Mouse (Mus musculus) adipose tissue, adult 10 weeks (tissue): ENCODE measurements around the gene Gpc5. TPM values are rescaled to one million over a fixed set of nuclear protein-coding genes. Genes with fewer than 3 reads are reported as not detected.

Experiments
- polyA plus RNA-seq: library from polyadenylated mRNA; stranded (reverse); fragments of 350-450 nt; fragmentation: Illumina TruSeq; extraction: RNeasy Lipid Tissue Mini Kit (QIAGEN cat#74804); gene quantifications from one replicate; pipeline ENCODE4 v1.2.3, GENCODE M21; 2014; ENCODE audit warnings: low read depth, low replicate concordance

Gpc5 gene
- 1.1 TPM for polyA plus RNA-seq

DNA sequence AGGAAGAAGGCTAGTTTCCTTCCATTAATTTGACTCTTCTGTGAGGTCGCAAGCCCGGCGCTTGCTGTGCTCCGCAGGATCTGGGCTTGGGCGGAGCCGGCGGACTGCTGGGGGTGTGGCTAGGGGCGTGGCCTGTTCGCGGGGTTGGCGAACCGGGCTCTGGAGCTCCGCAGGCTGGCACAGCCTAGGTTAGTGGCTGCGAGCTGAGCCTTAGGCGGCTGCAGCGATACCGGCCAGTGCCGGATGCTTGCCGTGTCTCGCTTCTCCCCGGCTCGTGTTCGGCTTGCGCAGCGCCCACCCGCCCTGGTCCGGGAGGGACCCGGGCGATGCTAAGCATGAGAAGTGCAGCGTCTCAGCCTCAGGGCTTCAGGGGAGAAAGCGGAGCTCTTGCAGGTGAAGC lies at the start of gene Gpc5:
Gene Gpc5, plus strand, starts transcription at position 135 of the 400 bp plus-strand sequence.

